Mouse (Mus musculus) hindbrain, embryonic 13.5 days (tissue): Measurements from ENCODE around the gene Cped1. TPM values are rescaled to one million over a fixed set of nuclear protein-coding genes. Genes with fewer than 3 reads are reported as not detected.

Source experiments
- ATAC-seq: fragments of 200-750 bp; cut with Nextera tagmentation; 2 replicates; pipeline ENCODE4 v1.8.0; 2017; ENCODE audit warnings: moderate TSS enrichment; ENCODE audit not compliant: low FRiP score
- H3K27ac ChIP-seq: fragments of 300-500 bp; sonication (generic); 2 replicates; pipeline ENCODE4 v1.5.1; 2015; ENCODE audit warnings: inconsistent platforms, mild to moderate bottlenecking, moderate library complexity
- H3K27me3 ChIP-seq: fragments of 300-500 bp; sonication (generic); 2 replicates; pipeline ENCODE4 v1.6.1; 2015; ENCODE audit warnings: mild to moderate bottlenecking, inconsistent platforms
- H3K36me3 ChIP-seq: fragments of 300-500 bp; sonication (generic); 2 replicates; pipeline ENCODE4 v1.6.1; 2015; ENCODE audit warnings: mild to moderate bottlenecking, inconsistent platforms
- H3K4me1 ChIP-seq: fragments of 300-500 bp; sonication (generic); replicated peaks from 2 replicates; pipeline ENCODE4 v1.6.1; 2015; ENCODE audit warnings: inconsistent platforms
- H3K4me2 ChIP-seq: fragments of 300-500 bp; sonication (generic); 2 replicates; pipeline ENCODE4 v1.6.1; 2015; ENCODE audit warnings: inconsistent platforms, mild to moderate bottlenecking, moderate library complexity
- H3K4me3 ChIP-seq: fragments of 300-500 bp; sonication (generic); 2 replicates; pipeline ENCODE4 v1.5.1; 2015; ENCODE audit warnings: mild to moderate bottlenecking, inconsistent platforms
- H3K9ac ChIP-seq: fragments of 300-500 bp; sonication (generic); 2 replicates; pipeline ENCODE4 v1.6.1; 2015; ENCODE audit warnings: mild to moderate bottlenecking, inconsistent platforms
- H3K9me3 ChIP-seq: fragments of 300-500 bp; sonication (generic); 2 replicates; pipeline ENCODE4 v1.6.1; 2016; ENCODE audit warnings: inconsistent platforms
- WGBS: fragments of 180-500 bp; shearing (Covaris S2); methylation state at CpG from one replicate; pipeline ENCODE4 v1.1.7; 2015; 5-methylcytosine and 5-hydroxymethylcytosine counted together
- polyA plus RNA-seq: library from polyadenylated mRNA; unstranded; fragments of >200 nt; fragmentation: Nextera tagmentation; extraction: Ambion mirVana; gene quantifications from 2 replicates; pipeline ENCODE4 v1.2.1, GENCODE M21; 2015

Gene Cped1
- polyA plus RNA-seq, 1 experiment from 2014 or later = 4.3 TPM

DNA sequence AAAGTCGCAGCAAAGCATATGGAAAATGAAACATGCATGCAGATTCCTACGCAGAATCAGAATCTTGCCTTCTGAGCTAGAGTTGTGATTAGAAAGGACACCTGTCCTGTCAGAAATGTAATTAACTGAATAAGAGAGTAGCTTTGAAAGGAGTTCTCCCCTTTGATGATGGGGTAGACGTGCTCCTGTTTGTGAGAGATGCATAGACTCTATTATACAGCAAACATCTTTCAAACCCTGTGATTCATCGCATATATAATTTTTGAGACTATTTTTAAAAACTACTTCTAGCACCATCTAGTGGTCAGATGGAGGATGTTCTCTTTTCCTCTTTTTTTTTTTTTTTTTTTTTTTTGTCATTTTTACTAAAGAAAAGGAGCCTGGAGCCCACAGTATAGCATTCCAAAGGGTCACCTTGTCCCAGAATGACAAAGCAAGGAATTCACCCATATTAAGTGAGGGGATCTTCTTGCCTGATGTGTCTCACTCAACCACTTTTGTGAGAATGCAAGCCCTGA lies 85.7 kb downstream of the Cped1 start:
- ATAC-seq = 0 out of 2 replicates have a peak, but pooled peaks have one; percentile 66
- Histone ChIP-seq H3K4me1 (no peaks in the 10 kb centered on the region), H3K27ac (no peak overlapping the region), H3K4me2 (0 out of 2 replicates have a peak overlapping the region, but pooled peaks have one; percentile 28), H3K9ac (no peak overlapping the region), H3K36me3 (no peaks in the 10 kb centered on the region), H3K4me3 (no peak overlapping the region), H3K9me3 (no peaks in the 10 kb centered on the region), H3K27me3 (no peaks in the 10 kb centered on the region)
- 41% methylated on average over 4 of the region's 4 CpGs for WGBS

DNA sequence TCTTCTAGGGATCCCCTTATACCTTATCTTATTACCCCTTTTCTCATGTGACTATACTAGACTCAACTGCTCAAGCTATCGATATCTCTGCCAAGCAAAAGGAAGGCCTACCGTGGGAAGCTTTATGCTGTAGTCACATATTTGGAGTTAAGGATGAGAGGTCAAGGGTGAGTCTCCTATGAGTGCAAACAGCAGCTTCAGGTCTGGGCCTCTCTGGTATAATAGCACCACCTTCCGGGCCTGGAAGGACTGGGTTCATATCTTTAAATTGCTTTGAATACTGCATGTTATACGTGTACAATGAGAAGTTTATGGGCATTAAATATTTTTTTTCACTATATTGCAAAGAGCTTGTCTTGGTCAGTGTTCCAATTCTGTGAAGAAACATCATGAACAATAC lies 87.0 kb downstream of the Cped1 start:
- H3K27ac ChIP-seq = no peak overlapping the region
- no peak overlapping the region for H3K4me2 ChIP-seq
- ATAC-seq = no peak
- H3K9ac ChIP-seq = no peak overlapping the region
- H3K4me3 ChIP-seq = no peak overlapping the region
- WGBS = 79% methylated on average over 4 of the region's 4 CpGs
- no peaks in the 10 kb centered on the region for H3K4me1 ChIP-seq
- H3K27me3 ChIP-seq = no peaks in the 10 kb centered on the region
- H3K9me3 ChIP-seq = no peaks in the 10 kb centered on the region
- H3K36me3 ChIP-seq = no peaks in the 10 kb centered on the region

DNA sequence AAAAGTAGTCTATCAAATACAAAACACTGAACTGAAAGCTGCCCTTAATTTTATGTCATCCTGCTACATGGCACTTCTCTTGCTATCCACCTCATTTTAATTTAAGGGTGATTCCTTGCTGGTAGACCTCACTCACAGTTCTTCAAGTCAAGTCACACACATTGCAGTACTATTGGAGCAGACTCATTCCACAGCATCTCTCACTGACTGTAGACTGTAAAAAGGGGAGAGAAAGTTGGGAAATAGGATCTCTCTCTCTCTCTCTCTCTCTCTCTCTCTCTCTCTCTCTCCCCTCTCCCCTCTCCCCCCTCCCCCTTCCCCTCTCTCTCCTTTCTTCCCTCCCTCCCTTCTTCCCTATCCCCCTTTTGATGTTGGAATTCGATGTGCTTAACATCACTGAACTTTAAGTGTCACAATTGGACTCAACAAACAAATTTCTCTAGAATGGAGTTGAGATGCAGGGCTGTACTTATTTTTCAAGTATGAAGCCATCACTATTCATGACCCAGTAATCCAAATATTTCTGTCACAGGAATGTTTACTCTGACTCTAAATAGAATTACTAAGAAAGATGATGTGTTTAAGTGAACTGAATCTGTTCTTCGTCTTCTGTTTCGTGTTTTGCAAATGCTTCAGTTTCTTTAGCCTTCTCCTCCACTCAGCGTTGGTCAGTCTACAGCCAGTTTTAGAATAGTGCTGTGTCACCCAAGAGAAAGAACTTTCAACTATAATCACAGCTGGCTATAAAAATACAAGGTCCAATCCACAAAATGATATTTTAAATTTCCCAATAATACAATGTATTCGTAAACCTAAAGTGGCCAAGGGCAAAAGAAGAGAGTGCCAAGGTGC lies 88.7 kb downstream of the Cped1 start:
- Histone ChIP-seq H3K27me3 (no peaks in the 10 kb centered on the region), H3K9ac (no peak overlapping the region), H3K36me3 (no peaks in the 10 kb centered on the region), H3K4me3 (no peak overlapping the region), H3K4me2 (no peak overlapping the region), H3K4me1 (no peaks in the 10 kb centered on the region), H3K27ac (no peak overlapping the region), H3K9me3 (no peaks in the 10 kb centered on the region)
- no peak for ATAC-seq
- 87% methylated on average over 5 of the region's 5 CpGs for WGBS

DNA sequence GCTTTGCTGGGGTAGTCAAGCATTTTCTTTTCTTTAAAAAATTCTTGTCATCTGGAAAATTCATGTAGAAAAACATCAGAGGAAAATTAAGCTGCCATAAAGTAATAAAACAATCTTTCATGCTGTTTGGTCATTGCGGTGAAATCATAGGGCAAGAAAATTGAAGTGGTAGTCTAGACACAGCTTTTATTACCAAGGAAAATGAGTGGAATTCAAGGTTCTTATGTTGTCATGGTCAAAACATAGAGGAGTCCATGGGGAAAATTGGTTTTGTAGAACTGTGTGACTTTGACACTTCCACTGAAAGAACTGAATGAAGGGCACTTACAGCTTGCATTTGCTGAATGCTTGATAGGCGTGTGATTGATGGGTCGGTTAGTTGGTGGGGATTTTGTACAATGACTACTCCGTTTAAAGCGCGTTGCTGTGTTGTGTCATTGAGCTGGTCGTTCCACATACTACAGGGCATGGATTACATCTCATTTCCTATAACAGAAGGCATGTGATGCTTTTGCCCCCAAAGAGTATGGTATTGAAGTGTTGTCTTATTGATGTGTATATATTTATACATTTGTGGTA lies 93.1 kb downstream of the Cped1 start:
- H3K36me3 ChIP-seq = no peaks in the 10 kb centered on the region
- no peak overlapping the region for H3K4me3 ChIP-seq
- no peak overlapping the region for H3K4me2 ChIP-seq
- no peaks in the 10 kb centered on the region for H3K27me3 ChIP-seq
- ATAC-seq = no peak
- WGBS = 63% methylated on average over 7 of the region's 7 CpGs
- no peaks in the 10 kb centered on the region for H3K4me1 ChIP-seq
- H3K9ac ChIP-seq = no peak overlapping the region
- H3K9me3 ChIP-seq = no peaks in the 10 kb centered on the region
- H3K27ac ChIP-seq = no peak overlapping the region

DNA sequence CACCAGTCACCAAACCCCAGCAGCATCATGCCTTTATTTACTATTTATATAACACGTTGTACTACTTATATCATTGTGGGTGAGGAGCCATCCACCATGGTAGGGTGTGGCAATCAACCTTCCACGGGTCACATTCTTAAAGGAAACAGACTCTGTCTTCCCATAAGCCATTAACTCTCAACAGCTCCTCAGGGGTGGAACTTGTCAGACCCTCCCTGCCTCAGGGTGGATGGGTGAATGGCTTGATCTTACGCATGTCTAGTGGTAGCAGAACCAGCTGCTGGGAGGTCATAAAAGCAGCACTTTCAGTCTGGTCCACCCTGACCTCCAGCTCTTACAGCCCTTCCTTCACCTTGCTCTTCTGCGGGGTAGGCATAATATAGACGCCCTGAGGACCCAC lies 100.3 kb downstream of the Cped1 start:
- no peak overlapping the region for H3K4me3 ChIP-seq
- H3K36me3 ChIP-seq = no peaks in the 10 kb centered on the region
- no peak for ATAC-seq
- H3K27ac ChIP-seq = no peak overlapping the region
- no peak overlapping the region for H3K4me2 ChIP-seq
- H3K4me1 ChIP-seq = no peaks in the 10 kb centered on the region
- H3K27me3 ChIP-seq = no peaks in the 10 kb centered on the region
- no peaks in the 10 kb centered on the region for H3K9me3 ChIP-seq
- no peak overlapping the region for H3K9ac ChIP-seq
- 90% methylated on average over 5 of the region's 5 CpGs for WGBS

DNA sequence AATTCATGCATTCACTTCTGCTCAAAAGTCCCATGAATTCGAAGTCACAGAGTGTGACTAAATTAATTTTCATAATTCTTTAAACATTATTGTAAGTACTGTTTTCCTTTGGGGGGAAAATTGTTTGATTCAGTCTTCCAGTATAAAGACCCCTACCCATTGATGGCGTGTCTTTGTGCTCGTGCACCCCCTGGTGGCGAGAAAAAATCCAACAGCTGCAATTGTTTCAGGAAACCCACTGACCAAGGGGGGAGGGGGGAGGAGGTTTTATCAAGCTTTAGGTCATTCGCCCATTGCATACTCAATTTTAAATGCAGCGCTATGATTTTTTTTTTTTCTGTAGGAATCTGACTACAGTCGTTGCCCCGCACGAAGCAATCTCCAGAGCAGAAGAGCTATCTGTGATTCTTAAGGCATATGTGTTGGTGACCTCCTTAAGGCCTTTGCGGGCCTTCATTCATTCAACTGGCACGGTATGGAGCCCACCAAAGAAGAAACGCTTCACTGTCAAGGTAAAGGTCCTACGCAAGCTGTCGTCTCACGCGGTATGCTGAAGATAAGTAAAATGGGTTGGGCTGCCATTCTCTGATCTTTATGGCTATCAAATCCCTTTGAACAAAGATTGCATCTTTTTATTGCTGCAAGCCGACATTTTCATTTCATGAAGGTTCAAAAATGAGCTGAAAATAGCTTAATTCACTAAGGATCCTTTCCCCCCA lies 102.8 kb downstream of the Cped1 start:
- no peak for ATAC-seq
- no peaks in the 10 kb centered on the region for H3K9me3 ChIP-seq
- WGBS = 61% methylated on average over 17 of the region's 17 CpGs

DNA sequence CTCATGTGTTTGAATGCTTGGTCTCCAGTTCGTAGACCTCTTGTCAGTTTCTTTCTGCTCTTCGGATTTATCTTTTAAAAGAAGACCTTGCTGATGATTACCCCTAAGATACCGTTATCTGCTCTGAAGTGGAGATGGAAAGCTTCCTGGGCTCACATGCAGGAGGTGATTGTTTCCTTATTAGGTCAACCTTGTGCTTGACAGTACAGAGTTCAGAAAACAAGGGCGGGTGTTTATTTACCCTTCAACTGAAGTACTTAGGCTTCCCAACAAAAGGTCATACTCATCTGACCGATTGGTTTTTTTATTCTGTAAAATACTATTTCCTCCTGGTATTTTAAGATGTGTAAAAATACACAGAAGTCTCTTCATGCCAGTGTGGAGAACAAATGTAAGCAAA lies 106.1 kb downstream of the Cped1 start:
- no peak overlapping the region for H3K4me3 ChIP-seq
- H3K36me3 ChIP-seq = no peaks in the 10 kb centered on the region
- no peaks in the 10 kb centered on the region for H3K4me1 ChIP-seq
- H3K27me3 ChIP-seq = no peaks in the 10 kb centered on the region
- no peaks in the 10 kb centered on the region for H3K9me3 ChIP-seq
- no peak overlapping the region for H3K27ac ChIP-seq
- no peak for ATAC-seq
- H3K4me2 ChIP-seq = no peak overlapping the region
- no peak overlapping the region for H3K9ac ChIP-seq
- WGBS = 87% methylated on average over 5 of the region's 5 CpGs

More for the DNA sequence above, 102.8 kb downstream of the Cped1 start:
- Histone ChIP-seq H3K4me3 (no peak overlapping the region), H3K4me1 (no peaks in the 10 kb centered on the region), H3K27me3 (no peaks in the 10 kb centered on the region), H3K27ac (no peak overlapping the region), H3K9ac (no peak overlapping the region), H3K4me2 (no peak overlapping the region), H3K36me3 (no peaks in the 10 kb centered on the region)

DNA sequence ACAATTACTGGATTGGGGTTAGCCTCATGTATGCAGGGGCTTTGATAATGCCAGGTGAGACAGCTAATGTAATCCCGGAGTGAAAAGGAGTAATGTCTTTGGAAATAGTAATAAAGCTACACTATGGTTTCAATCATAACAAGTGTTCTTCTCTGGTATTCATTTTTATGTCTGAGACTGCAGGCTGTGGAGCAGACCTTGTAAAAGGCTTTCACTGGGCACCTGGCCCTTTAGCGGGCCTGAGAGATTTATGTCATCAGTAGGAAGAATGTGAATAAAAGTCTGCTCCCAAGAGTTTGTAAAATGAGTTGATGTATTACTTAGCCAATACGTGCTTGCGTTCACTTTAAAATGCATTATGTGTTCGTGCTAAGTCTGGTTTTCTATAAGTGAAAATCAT lies 108.1 kb downstream of the Cped1 start:
- Histone ChIP-seq H3K4me3 (no peak overlapping the region), H3K27me3 (no peaks in the 10 kb centered on the region), H3K27ac (no peak overlapping the region), H3K36me3 (no peaks in the 10 kb centered on the region), H3K9me3 (no peaks in the 10 kb centered on the region), H3K4me1 (no peaks in the 10 kb centered on the region), H3K4me2 (no peak overlapping the region), H3K9ac (no peak overlapping the region)
- WGBS = 89% methylated on average over 5 of the region's 5 CpGs
- no peak for ATAC-seq

DNA sequence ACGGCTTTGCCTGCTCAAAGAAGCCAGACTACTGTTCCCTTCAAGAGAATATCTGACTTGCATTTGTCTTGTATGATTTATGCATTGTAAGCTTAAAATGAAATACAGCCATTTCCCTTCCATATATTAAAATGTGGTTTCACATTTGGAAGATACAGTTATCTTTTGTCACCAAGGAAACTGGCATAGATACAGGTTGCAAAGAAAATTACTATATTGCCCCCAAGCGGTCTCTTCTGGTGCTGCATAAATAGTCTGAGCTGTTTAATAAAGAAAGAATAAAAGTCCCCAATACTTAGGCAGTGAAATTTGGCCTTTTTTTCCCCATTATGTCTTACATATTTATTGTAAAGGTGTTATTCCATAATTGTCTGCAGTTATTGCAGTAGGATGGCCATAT lies 112.0 kb downstream of the Cped1 start:
- Histone ChIP-seq H3K27me3 (no peaks in the 10 kb centered on the region), H3K9me3 (no peaks in the 10 kb centered on the region), H3K36me3 (no peaks in the 10 kb centered on the region), H3K4me1 (no peaks in the 10 kb centered on the region), H3K9ac (no peak overlapping the region), H3K4me2 (no peak overlapping the region), H3K27ac (no peak overlapping the region), H3K4me3 (no peak overlapping the region)
- 41% methylated on average over 2 of the region's 2 CpGs for WGBS
- ATAC-seq = no peak

DNA sequence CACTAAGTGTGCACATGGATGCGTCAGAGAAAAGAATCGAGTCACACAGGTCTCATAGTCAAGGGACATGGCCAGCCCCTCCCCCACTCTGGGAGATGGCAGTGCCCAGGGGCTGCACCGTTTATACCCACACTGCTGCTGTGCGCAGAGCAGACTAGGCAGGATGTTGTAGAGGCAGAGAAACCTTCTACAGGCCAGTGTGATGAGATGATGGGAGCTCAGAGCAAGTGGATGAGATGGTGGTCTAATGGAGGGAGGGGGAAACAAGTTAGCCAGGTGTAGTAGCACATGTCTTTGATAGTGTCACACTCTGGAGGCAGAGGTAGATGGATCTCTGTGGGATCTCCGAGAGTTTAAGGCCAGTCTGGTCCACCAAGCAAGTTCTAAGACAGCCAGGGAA lies 114.1 kb downstream of the Cped1 start:
- Histone ChIP-seq H3K4me1 (no peaks in the 10 kb centered on the region), H3K27me3 (no peaks in the 10 kb centered on the region), H3K4me3 (no peak overlapping the region), H3K9ac (no peak overlapping the region), H3K4me2 (no peak overlapping the region), H3K27ac (no peak overlapping the region), H3K9me3 (no peaks in the 10 kb centered on the region), H3K36me3 (no peaks in the 10 kb centered on the region)
- 83% methylated on average over 5 of the region's 5 CpGs for WGBS
- no peak for ATAC-seq

DNA sequence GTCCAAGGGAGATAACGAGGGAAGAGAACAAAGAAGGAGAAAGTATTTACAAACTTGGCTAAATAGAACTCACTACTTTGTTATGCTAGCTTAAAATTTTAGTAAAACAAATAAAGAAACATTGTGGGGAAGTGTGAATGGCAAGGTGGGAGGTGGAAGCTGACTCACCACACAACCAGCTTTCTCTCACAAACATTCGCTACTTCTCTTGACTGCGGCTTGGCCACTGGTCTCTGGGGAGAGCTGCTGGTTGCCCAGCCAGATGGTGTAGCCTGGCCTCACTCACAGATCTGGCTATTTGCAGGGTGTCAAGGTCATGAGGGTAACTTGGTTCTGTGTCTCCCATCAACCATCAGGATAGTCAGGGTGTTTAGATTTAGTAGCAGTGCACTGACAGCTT lies 116.2 kb downstream of the Cped1 start:
- H3K36me3 ChIP-seq = no peaks in the 10 kb centered on the region
- no peaks in the 10 kb centered on the region for H3K27me3 ChIP-seq
- no peak overlapping the region for H3K4me3 ChIP-seq
- no peak overlapping the region for H3K4me2 ChIP-seq
- no peaks in the 10 kb centered on the region for H3K9me3 ChIP-seq
- no peak overlapping the region for H3K27ac ChIP-seq
- no peak for ATAC-seq
- 66% methylated on average over 3 of the region's 3 CpGs for WGBS
- H3K9ac ChIP-seq = no peak overlapping the region
- H3K4me1 ChIP-seq = no peaks in the 10 kb centered on the region

DNA sequence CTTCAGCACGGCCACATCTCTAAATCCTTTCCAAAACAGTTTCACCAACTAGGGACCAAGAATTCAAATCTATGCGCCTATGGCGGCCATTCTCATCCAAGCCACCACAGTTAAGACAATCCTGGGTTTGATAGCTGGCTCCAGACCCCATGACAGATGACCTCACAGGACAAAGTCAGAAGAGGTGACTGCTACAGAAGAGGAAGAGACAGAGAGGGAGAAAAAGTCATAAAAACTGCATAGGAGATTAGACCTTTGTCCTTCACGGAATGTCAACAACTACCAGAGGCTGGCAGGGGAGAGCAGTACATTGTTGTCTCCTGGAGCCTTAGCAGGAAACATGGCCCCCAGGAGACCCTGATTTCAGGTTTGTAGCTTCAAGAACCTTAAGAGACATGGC lies 117.0 kb downstream of the Cped1 start:
- H3K9me3 ChIP-seq = no peaks in the 10 kb centered on the region
- no peaks in the 10 kb centered on the region for H3K27me3 ChIP-seq
- H3K36me3 ChIP-seq = no peaks in the 10 kb centered on the region
- H3K4me1 ChIP-seq = no peaks in the 10 kb centered on the region
- H3K4me2 ChIP-seq = no peak overlapping the region
- no peak for ATAC-seq
- no peak overlapping the region for H3K27ac ChIP-seq
- 86% methylated on average over 4 of the region's 4 CpGs for WGBS
- H3K4me3 ChIP-seq = no peak overlapping the region
- H3K9ac ChIP-seq = no peak overlapping the region
